Mouse (Mus musculus) neutrophil, adult 5-6 weeks (primary cell): ENCODE measurements around the gene Atg13. TPM values are rescaled to one million over a fixed set of nuclear protein-coding genes. Genes with fewer than 3 reads are reported as not detected.

Experiments used
- ATAC-seq: fragments of 151-379, 151-347 bp; 2 replicates; pipeline ENCODE4 v1.8.0; 2017; ENCODE audit warnings: mild to moderate bottlenecking, moderate TSS enrichment; ENCODE audit not compliant: insufficient number of reproducible peaks, poor library complexity, low FRiP score, severe bottlenecking; ENCODE audit errors: extremely low read depth
- total RNA-seq: library from RNA; stranded (forward); fragments of 200-1000 nt; gene quantifications from 2 replicates; pipeline ENCODE4 v1.2.3, GENCODE M21; 2017

Atg13 gene
- total RNA-seq, 1 experiment from 2014 or later = 12.7 TPM

GRCm38 (mm10) chr2:91651458-91652258 lies 58.7 kb downstream of the Atg13 start:
- ATAC-seq = no peak

GRCm38 (mm10) chr2:91650360-91650995 lies 59.9 kb downstream of the Atg13 start:
- ATAC-seq = no peak

- peak; percentile 91 for ATAC-seq
Measured at GRCm38 (mm10) chr2:91649553-91650359, 60.6 kb downstream of the Atg13 start, which contains the start of the genes Zfp408 and Arhgap1. TSS of gene Zfp408 (minus strand) at chr2:91649791. TSS of gene Arhgap1 (plus strand) at chr2:91649860.

- no peak for ATAC-seq
Measured at GRCm38 (mm10) chr2:91649152-91649551, 61.2 kb downstream of the Atg13 start.

- ATAC-seq = peak; percentile 23; the same call in 1 of the 2 replicates
Measured at GRCm38 (mm10) chr2:91646733-91647132, 63.6 kb downstream of the Atg13 start.

- no peak for ATAC-seq
Measured at GRCm38 (mm10) chr2:91645811-91646210, 64.6 kb downstream of the Atg13 start.

- ATAC-seq = no peak
Measured at GRCm38 (mm10) chr2:91645354-91645753, 65.0 kb downstream of the Atg13 start.

GRCm38 (mm10) chr2:91644021-91644420 lies 66.4 kb downstream of the Atg13 start:
- ATAC-seq = no peak

- no peak for ATAC-seq
Measured at GRCm38 (mm10) chr2:91642825-91643415, 67.5 kb downstream of the Atg13 start.

GRCm38 (mm10) chr2:91638931-91639330 lies 71.4 kb downstream of the Atg13 start:
- ATAC-seq = no peak

GRCm38 (mm10) chr2:91636727-91637338 lies 73.5 kb downstream of the Atg13 start:
- ATAC-seq = no peak

- ATAC-seq = no peak
Measured at GRCm38 (mm10) chr2:91636229-91636628, 74.1 kb downstream of the Atg13 start, which contains the start of gene F2. TSS of gene F2 (minus strand) at chr2:91636414.

GRCm38 (mm10) chr2:91635486-91635885 lies 74.9 kb downstream of the Atg13 start:
- no peak for ATAC-seq

GRCm38 (mm10) chr2:91634841-91635240 lies 75.5 kb downstream of the Atg13 start:
- no peak for ATAC-seq

GRCm38 (mm10) chr2:91633334-91633977 lies 76.9 kb downstream of the Atg13 start:
- ATAC-seq = no peak

GRCm38 (mm10) chr2:91632316-91632715 lies 78.1 kb downstream of the Atg13 start:
- ATAC-seq = no peak

GRCm38 (mm10) chr2:91631826-91632225 lies 78.5 kb downstream of the Atg13 start:
- no peak for ATAC-seq

- ATAC-seq = no peak
Measured at GRCm38 (mm10) chr2:91630384-91630783, 80.0 kb downstream of the Atg13 start.
